9 mouse cellular contexts compared by ENCODE assay signal in genomic region chr3:109361882-109362281, GRCm38 (mm10). TPM values are rescaled to one million over a fixed set of nuclear protein-coding genes. Genes with fewer than 3 reads are reported as not detected.
DNase-seq lines count a peak whose midpoint lies in the region; ATAC-seq and TF ChIP-seq lines count a peak whose summit lies in the region.
"Had no signal": no experiment of that assay in that cellular context is flagged by ENCODE, and none has a peak within 500 bp of the region (broad histone marks: within the 10 kb centered on the region; RNA-seq: fewer than 3 reads in every experiment).

No protein-coding gene starts in this region.

- TF ChIP-seq CTCF in liver, postnatal 0 days (IDR thresholded peaks at IDR 0.05; ENCODE audit: low read depth), result no peak

- no peaks in the 10 kb centered on the region for H3K27me3 ChIP-seq in heart, embryonic 12.5 days (replicated peaks)
- H3K27me3 ChIP-seq in liver, postnatal 0 days (ENCODE audit: insufficient read depth, low read length), result no peaks in the 10 kb centered on the region

- ATAC-seq in heart, embryonic 12.5 days (ENCODE audit: insufficient number of reproducible peaks, low FRiP score), result no peak
- ATAC-seq in liver, postnatal 0 days, result peak; percentile 57

- intact Hi-C loops in left cerebral cortex, postnatal 25 days (cut with DNase I), result no loop called here

- H3K4me1 ChIP-seq in heart, embryonic 12.5 days (replicated peaks), result peaks cover 57% of the 10 kb centered on the region
- peaks cover 21% of the 10 kb centered on the region for H3K4me1 ChIP-seq in liver, postnatal 0 days (ENCODE audit: insufficient read depth)

- no peak overlapping the region; the same call in 1 of the 2 replicates for H3K27ac ChIP-seq in heart, embryonic 12.5 days (ENCODE audit: poor library complexity, severe bottlenecking)
- peak overlapping the region; percentile 60 for H3K27ac ChIP-seq in liver, postnatal 0 days (ENCODE audit: low read depth)

- H3K4me2 ChIP-seq in heart, embryonic 12.5 days, result peak overlapping the region; percentile 17; the same call in 1 of the 2 replicates
- peak overlapping the region; percentile 32; the same call in 1 of the 2 replicates for H3K4me2 ChIP-seq in liver, postnatal 0 days (ENCODE audit: low read depth, low read length)

- DNase-seq in adrenal gland, postnatal 10 days, result peak; percentile 11
- DNase-seq in adrenal gland, adult 8-10 months, result no peak
- peak; percentile 44 for DNase-seq in liver, postnatal 0 days
- peak; percentile 20 for DNase-seq in skeletal muscle tissue, adult 2 months (ENCODE audit: low read depth, low spot score)
- DNase-seq in left cerebral cortex, postnatal 25 days (ENCODE audit: low spot score in 2 of 2), result no peak
- no peak for DNase-seq in cerebellum, postnatal 25 days
- DNase-seq in left cerebral cortex, adult 11 months (ENCODE audit: low spot score), result no peak
- DNase-seq: right cerebral cortex, postnatal 25 days had no signal

- H3K36me3 ChIP-seq in heart, embryonic 12.5 days, result no peaks in the 10 kb centered on the region
- no peaks in the 10 kb centered on the region for H3K36me3 ChIP-seq in liver, postnatal 0 days (replicated peaks; ENCODE audit: insufficient read depth, low read length)

- H3K9me3 ChIP-seq in heart, embryonic 12.5 days (replicated peaks), result no peaks in the 10 kb centered on the region
- no peaks in the 10 kb centered on the region for H3K9me3 ChIP-seq in liver, postnatal 0 days (ENCODE audit: low read length)

- no peak overlapping the region for H3K9ac ChIP-seq in heart, embryonic 12.5 days
- H3K9ac ChIP-seq in liver, postnatal 0 days (replicated peaks), result no peak overlapping the region

- no peak overlapping the region for H3K4me3 ChIP-seq in heart, embryonic 12.5 days
- no peak overlapping the region for H3K4me3 ChIP-seq in liver, postnatal 0 days (ENCODE audit: low read depth, low read length)

- WGBS in heart, embryonic 12.5 days, result 59% methylated on average over 5 of the region's 5 CpGs
- WGBS in liver, postnatal 0 days (ENCODE audit: insufficient replicate concordance), result 33% methylated on average over 5 of the region's 5 CpGs

- peak; percentile 55; the same call in 1 of the 2 replicates for TF ChIP-seq EP300 in liver, postnatal 0 days (IDR thresholded peaks at IDR 0.05; ENCODE audit: low read depth)

RNA-seq across cellular contexts. Expression of gene Vav3, which starts 21.4 kb away (rescaled TPM):
- total RNA-seq in adrenal gland, postnatal 10 days (2021), result 1 to 10 TPM; 5.7 to 6.2 TPM
- 1 to 10 TPM; 3.3 to 5.0 (median 4.1) TPM for total RNA-seq in adrenal gland, adult 8-10 months (2022)
- 9.9 and 10.1 TPM in 2 replicates for polyA plus RNA-seq in heart, embryonic 12.5 days (2016; fragmentation: Nextera tagmentation; extraction: Ambion mirVana)
- polyA plus RNA-seq in liver, postnatal 0 days (2015; fragmentation: Nextera tagmentation; extraction: Ambion mirVana), result 4.0 and 4.4 TPM in 2 replicates
- total RNA-seq in left cerebral cortex, postnatal 25 days (2021), result 1 to 10 TPM; 6.6 to 6.7 TPM

Comparison
In these comparisons a context has a peak if more than half of its experiments do, and no peak if none do; other contexts are left out.
1. DNase-seq: peak in adrenal gland, postnatal 10 days (single experiment), liver, postnatal 0 days (single experiment) and skeletal muscle tissue, adult 2 months (single experiment); none in adrenal gland, adult 8-10 months (single experiment), left cerebral cortex, postnatal 25 days (0 of 2), cerebellum, postnatal 25 days (0 of 2) and left cerebral cortex, adult 11 months (single experiment).